Mouse (Mus musculus) left cerebral cortex, adult 18-20 months (tissue): Measurements from ENCODE around the gene Rpl3l. TPM values are rescaled to one million over a fixed set of nuclear protein-coding genes. Genes with fewer than 3 reads are reported as not detected.

Experiments
- DNase-seq, 2 experiments: peaks; one replicate each; pipeline ENCODE4 v3.0.0; 2021 to 2022; ENCODE audit warnings: low spot score in 2 of 2, mixed read lengths in 1 of 2
- long read RNA-seq, 2 experiments: library from polyadenylated mRNA; stranded (forward); transcript quantifications; one replicate each; pipeline ENCODE4 v2.0.0; 2021
- total RNA-seq, 2 experiments: library from RNA; stranded (reverse); gene quantifications; 2 replicates each; pipeline ENCODE4 v1.2.3; 2021

The Rpl3l gene
- total RNA-seq, result under 1 TPM; 0.40 to 0.65 TPM
- long read RNA-seq, experiment 1, partial matches to known transcripts, result 0 of 1 reads
- long read RNA-seq, experiment 1, other reads (novel, unspliced or antisense), result 1 of 1 reads
- long read RNA-seq, experiment 2, result 0 reads

GRCm38 (mm10) chr17:24727618-24728017 lies at the start of gene Rpl3l:
TSS of gene Rpl3l (plus strand) at chr17:24727820.
- DNase-seq, result no peak

- DNase-seq, result no peak
These were observed 41.1 kb upstream of the Rpl3l start for GRCm38 (mm10) chr17:24686514-24686913.

GRCm38 (mm10) chr17:24687146-24687595 lies 40.4 kb upstream of the Rpl3l start:
- DNase-seq, result peak in 1 of 2 experiments; percentile 28

GRCm38 (mm10) chr17:24687599-24687998 lies 40.0 kb upstream of the Rpl3l start:
- no peak for DNase-seq

GRCm38 (mm10) chr17:24689251-24690081 lies 38.2 kb upstream of the Rpl3l start, which contains the start of gene Syngr3:
TSS of gene Syngr3 (minus strand) at chr17:24689955.
- DNase-seq, result peak; percentile 50 to 61

GRCm38 (mm10) chr17:24692385-24692784 lies 35.2 kb upstream of the Rpl3l start:
- no peak for DNase-seq

- no peak for DNase-seq
These were observed 32.2 kb upstream of the Rpl3l start for GRCm38 (mm10) chr17:24695326-24696010.

- peak; percentile 83 to 89 for DNase-seq
These were observed 31.5 kb upstream of the Rpl3l start, which contains the start of the genes Gfer and Noxo1 for GRCm38 (mm10) chr17:24696011-24696697. TSS of gene Gfer (minus strand) at chr17:24696156. TSS of gene Noxo1 (plus strand) at chr17:24696234.

- no peak for DNase-seq
These were observed 29.6 kb upstream of the Rpl3l start for GRCm38 (mm10) chr17:24697985-24698384.

- DNase-seq, result no peak
These were observed 28.9 kb upstream of the Rpl3l start for GRCm38 (mm10) chr17:24698715-24699114.

GRCm38 (mm10) chr17:24699473-24699872 lies 28.1 kb upstream of the Rpl3l start:
- DNase-seq, result no peak

- no peak for DNase-seq
These were observed 26.4 kb upstream of the Rpl3l start for GRCm38 (mm10) chr17:24701251-24701650.

GRCm38 (mm10) chr17:24705821-24706220 lies 21.8 kb upstream of the Rpl3l start:
- DNase-seq, result no peak

- DNase-seq, result peak; percentile 96 to 98
These were observed 20.4 kb upstream of the Rpl3l start, which contains the start of gene Tbl3 for GRCm38 (mm10) chr17:24706982-24707800. TSS of gene Tbl3 (minus strand) at chr17:24707660.

GRCm38 (mm10) chr17:24707801-24708425 lies 19.7 kb upstream of the Rpl3l start:
- DNase-seq, result no peak

GRCm38 (mm10) chr17:24708646-24709045 lies 19.0 kb upstream of the Rpl3l start:
- DNase-seq, result no peak

- no peak for DNase-seq
These were observed 12.1 kb upstream of the Rpl3l start for GRCm38 (mm10) chr17:24715556-24715955.

- no peak for DNase-seq
These were observed 11.4 kb upstream of the Rpl3l start for GRCm38 (mm10) chr17:24716166-24716682.

GRCm38 (mm10) chr17:24717943-24718342 lies 9.7 kb upstream of the Rpl3l start, which contains the start of the genes Rnf151 and Rps2:
TSS of gene Rnf151 (minus strand) at chr17:24718063.
TSS of gene Rps2 (plus strand) at chr17:24718116.
- no peak for DNase-seq
